Comparison of ENCODE assay signal across 11 mouse cellular contexts in genomic region chr19:10784796-10785459, GRCm38 (mm10). TPM values are rescaled to one million over a fixed set of nuclear protein-coding genes. Genes with fewer than 3 reads are reported as not detected.
DNase-seq lines count a peak whose midpoint lies in the region; ATAC-seq lines count a peak whose summit lies in the region.
"Had no signal": no experiment of that assay in that cellular context is flagged by ENCODE, and none has a peak within 500 bp of the region (broad histone marks: within the 10 kb centered on the region; RNA-seq: fewer than 3 reads in every experiment).

No protein-coding gene starts in this region.

- DNase-seq in cerebellum, adult 11 months: peak; percentile 66
- DNase-seq in left cerebral cortex, postnatal 36 days (ENCODE audit: low spot score in 2 of 2): peak; percentile 53 to 56
- DNase-seq in left cerebral cortex, adult 11 months (ENCODE audit: low spot score): no peak
- DNase-seq in cerebellum, postnatal 14 days: peak; percentile 81 to 84
- peak; percentile 45 to 49 for DNase-seq in layer of hippocampus, postnatal 14 days (ENCODE audit: low spot score in 2 of 2)
- DNase-seq: gastrocnemius, postnatal 14 days; kidney, adult 2 months had no signal

- ATAC-seq in cerebellum, adult (ENCODE audit: insufficient number of reproducible peaks, low FRiP score, low TSS enrichment): no peak
- ATAC-seq in megakaryocyte progenitor cell, adult 5-6 weeks (replicated peaks; ENCODE audit: poor library complexity): no peak
- ATAC-seq in monocyte, adult 5-6 weeks (replicated peaks; ENCODE audit: insufficient number of reproducible peaks, low FRiP score, low TSS enrichment, poor library complexity, severe bottlenecking): no peak

- intact Hi-C loops in left cerebral cortex, postnatal 36 days (cut with DNase I): no loop called here

RNA-seq across cellular contexts. Expression of gene Cd6, which starts 44.9 kb away (rescaled TPM):
- total RNA-seq in left cerebral cortex, postnatal 36 days (2021): 1 to 10 TPM; 2.9 to 3.1 TPM
- under 1 TPM; 0.14 to 0.41 TPM for total RNA-seq in layer of hippocampus, postnatal 14 days (2021)
- 0.46 and 0.69 TPM in 2 replicates for total RNA-seq in megakaryocyte progenitor cell, adult 5-6 weeks (2015)
- total RNA-seq in megakaryocyte progenitor cell, adult 5-6 weeks (2017): 1.3 and 1.4 TPM in 2 replicates
- total RNA-seq in monocyte, adult 5-6 weeks (2017): 1.8 to 3.3 TPM (median 2.2 TPM) in 3 replicates
- total RNA-seq: gastrocnemius, postnatal 14 days had no signal

RNA-seq across cellular contexts. Expression of gene Cd5, which starts 46.1 kb away (rescaled TPM):
- not detected for total RNA-seq in left cerebral cortex, postnatal 36 days (2021)
- total RNA-seq in layer of hippocampus, postnatal 14 days (2021): under 1 TPM in 1 of 2 experiments, not detected in 1; 0.19 TPM
- 0.05 TPM in 1 of 2 replicates, not detected in the other for total RNA-seq in megakaryocyte progenitor cell, adult 5-6 weeks (2015)
- 0.61 TPM in 1 of 2 replicates, not detected in the other for total RNA-seq in megakaryocyte progenitor cell, adult 5-6 weeks (2017)
- 1.0 to 3.1 TPM in 2 of 3 replicates, not detected in the other for total RNA-seq in monocyte, adult 5-6 weeks (2017)
- total RNA-seq: gastrocnemius, postnatal 14 days; layer of hippocampus, postnatal 36 days had no signal

RNA-seq across cellular contexts. Expression of gene Slc15a3, which starts 54.6 kb away (rescaled TPM):
- 1 to 10 TPM in 1 of 2 experiments, under 1 TPM in 1; 0.86 to 1.7 TPM for total RNA-seq in left cerebral cortex, postnatal 36 days (2021)
- total RNA-seq in layer of hippocampus, postnatal 14 days (2021): 1 to 10 TPM; 1.8 to 3.0 TPM
- total RNA-seq in megakaryocyte progenitor cell, adult 5-6 weeks (2015): 0.57 and 0.85 TPM in 2 replicates
- total RNA-seq in megakaryocyte progenitor cell, adult 5-6 weeks (2017): 0.37 and 1.5 TPM in 2 replicates
- 23.9 to 28.8 TPM (median 26.8 TPM) in 3 replicates for total RNA-seq in monocyte, adult 5-6 weeks (2017)
